Mouse (Mus musculus): ENCODE results near the gene Mrgpra6. TPM values are rescaled to one million over a fixed set of nuclear protein-coding genes. Genes with fewer than 3 reads are reported as not detected.
A peak's percentile ranks its signal among the peaks of the same experiment; 100 is the strongest.

Gene Mrgpra6
- polyA plus RNA-seq, 1 experiment from 2014 or later: not detected

DNA sequence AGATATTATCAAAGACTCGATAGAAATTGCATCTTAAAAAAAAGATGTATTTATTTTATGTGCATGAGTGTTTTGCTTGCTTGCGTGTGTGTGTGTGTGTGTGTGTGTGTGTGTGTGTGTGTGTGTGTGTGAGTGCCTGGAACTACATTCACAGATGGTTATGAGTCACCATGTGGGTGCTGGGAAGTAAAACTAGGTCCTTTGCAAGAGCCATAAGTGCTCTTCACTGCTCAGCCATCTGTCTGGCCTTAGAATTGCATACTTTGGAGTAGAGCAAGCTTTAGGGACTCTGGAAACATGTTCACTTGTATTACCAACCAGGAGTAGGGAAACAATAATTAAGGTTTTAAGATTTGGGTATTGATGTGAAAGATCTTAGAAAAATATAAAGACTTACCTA lies 48.9 kb downstream of the Mrgpra6 start:
- no peak overlapping the region for H3K4me3 ChIP-seq (ENCODE audit: low read depth, low read length)
- H3K36me3 ChIP-seq (ENCODE audit: control insufficient read depth, insufficient read depth, low read length): no peaks in the 10 kb centered on the region
- H3K9ac ChIP-seq (ENCODE audit: low read depth, low read length): no peak overlapping the region
- WGBS: 93% methylated on average over 2 of the region's 2 CpGs
- no peak overlapping the region for H3K4me2 ChIP-seq (ENCODE audit: low read length)
- H3K27me3 ChIP-seq (ENCODE audit: control insufficient read depth, insufficient read depth, low read depth, low read length): no peaks in the 10 kb centered on the region
- no peak for ATAC-seq
- H3K4me1 ChIP-seq (ENCODE audit: control insufficient read depth, insufficient read depth, low read length): no peaks in the 10 kb centered on the region
- H3K9me3 ChIP-seq (replicated peaks; ENCODE audit: control insufficient read depth, low read length, poor library complexity, severe bottlenecking): no peaks in the 10 kb centered on the region
- H3K27ac ChIP-seq (ENCODE audit: low read length): no peak overlapping the region

DNA sequence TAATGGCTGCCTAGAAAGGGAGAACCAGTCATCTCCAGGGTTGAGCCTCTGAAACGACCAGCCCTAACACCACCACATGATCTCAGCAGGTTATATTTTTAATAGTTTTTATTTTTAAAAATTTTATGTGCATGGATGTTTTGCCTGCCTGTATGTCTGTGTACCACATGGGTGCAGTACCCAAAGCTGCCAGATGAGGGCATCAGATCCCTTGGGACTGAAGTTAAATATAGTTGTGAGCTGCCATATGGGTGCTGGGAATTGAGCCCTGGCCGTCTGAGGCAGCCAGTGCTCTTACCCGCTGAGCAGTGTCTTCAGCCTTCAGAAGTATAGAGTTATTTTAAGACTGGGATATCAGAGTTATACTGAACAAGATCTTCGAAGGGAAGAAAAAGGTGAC lies 49.3 kb downstream of the Mrgpra6 start:
- H3K4me1 ChIP-seq (ENCODE audit: control insufficient read depth, insufficient read depth, low read length): no peaks in the 10 kb centered on the region
- H3K9me3 ChIP-seq (replicated peaks; ENCODE audit: control insufficient read depth, low read length, poor library complexity, severe bottlenecking): no peaks in the 10 kb centered on the region
- H3K4me3 ChIP-seq (ENCODE audit: low read depth, low read length): no peak overlapping the region
- no peak overlapping the region for H3K4me2 ChIP-seq (ENCODE audit: low read length)
- H3K36me3 ChIP-seq (ENCODE audit: control insufficient read depth, insufficient read depth, low read length): no peaks in the 10 kb centered on the region
- no peak overlapping the region for H3K27ac ChIP-seq (ENCODE audit: low read length)
- ATAC-seq: no peak
- H3K9ac ChIP-seq (ENCODE audit: low read depth, low read length): no peak overlapping the region
- H3K27me3 ChIP-seq (ENCODE audit: control insufficient read depth, insufficient read depth, low read depth, low read length): no peaks in the 10 kb centered on the region
- 91% methylated on average over 4 of the region's 4 CpGs for WGBS

DNA sequence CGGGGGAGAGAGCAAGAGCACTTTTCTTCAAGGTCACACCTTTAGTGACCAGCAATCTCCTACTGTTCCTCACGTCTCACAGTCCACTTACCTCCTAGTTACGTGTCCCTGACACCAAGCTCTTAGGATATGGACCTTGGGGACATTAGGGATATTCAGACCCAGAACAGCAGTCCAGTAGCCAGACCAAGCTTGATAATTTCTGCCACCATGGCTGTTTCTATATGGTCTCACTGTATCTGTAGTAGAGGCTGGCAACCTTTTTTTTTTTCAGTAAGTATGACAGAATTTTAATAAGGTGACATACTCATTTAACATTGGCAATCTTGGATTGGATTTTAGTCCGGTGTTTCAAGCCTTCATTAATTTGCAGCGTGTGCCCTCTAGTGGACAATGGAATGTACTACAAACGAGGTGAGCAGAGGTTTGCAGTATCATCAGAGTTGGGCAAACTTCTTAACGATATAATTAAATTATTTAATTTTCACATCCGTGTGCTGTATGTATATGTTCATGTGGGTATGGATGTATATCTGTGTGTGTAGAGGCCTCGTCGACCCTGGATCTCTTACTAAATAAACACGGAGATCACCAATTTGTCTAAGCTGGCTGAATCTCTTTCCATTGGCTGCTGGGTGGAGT lies 54.2 kb downstream of the Mrgpra6 start:
- Histone ChIP-seq H3K9me3 (replicated peaks; ENCODE audit: control insufficient read depth, low read length, poor library complexity, severe bottlenecking) (no peaks in the 10 kb centered on the region), H3K4me1 (ENCODE audit: control insufficient read depth, insufficient read depth, low read length) (no peaks in the 10 kb centered on the region), H3K4me3 (ENCODE audit: low read depth, low read length) (no peak overlapping the region), H3K27me3 (ENCODE audit: control insufficient read depth, insufficient read depth, low read depth, low read length) (no peaks in the 10 kb centered on the region), H3K36me3 (ENCODE audit: control insufficient read depth, insufficient read depth, low read length) (no peaks in the 10 kb centered on the region), H3K27ac (ENCODE audit: low read length) (no peak overlapping the region), H3K4me2 (ENCODE audit: low read length) (peak overlapping the region; percentile 24; the same call in 1 of the 2 replicates), H3K9ac (ENCODE audit: low read depth, low read length) (no peak overlapping the region)
- 16% methylated on average over 11 of the region's 11 CpGs for WGBS
- peak; percentile 81; the same call in 1 of the 2 replicates for ATAC-seq

GRCm38 (mm10) chr7:47148298-47148697 lies 56.4 kb downstream of the Mrgpra6 start:
- no peaks in the 10 kb centered on the region for H3K4me1 ChIP-seq (ENCODE audit: control insufficient read depth, insufficient read depth, low read length)
- no peaks in the 10 kb centered on the region for H3K27me3 ChIP-seq (ENCODE audit: control insufficient read depth, insufficient read depth, low read depth, low read length)
- ATAC-seq: no peak
- no peak overlapping the region for H3K4me2 ChIP-seq (ENCODE audit: low read length)
- no peaks in the 10 kb centered on the region for H3K9me3 ChIP-seq (replicated peaks; ENCODE audit: control insufficient read depth, low read length, poor library complexity, severe bottlenecking)
- no peaks in the 10 kb centered on the region for H3K36me3 ChIP-seq (ENCODE audit: control insufficient read depth, insufficient read depth, low read length)
- no peak overlapping the region for H3K27ac ChIP-seq (ENCODE audit: low read length)
- no peak overlapping the region for H3K4me3 ChIP-seq (ENCODE audit: low read depth, low read length)
- WGBS: 89% methylated on average over 7 of the region's 7 CpGs
- no peak overlapping the region for H3K9ac ChIP-seq (ENCODE audit: low read depth, low read length)

GRCm38 (mm10) chr7:47146034-47146812 lies 58.5 kb downstream of the Mrgpra6 start:
- H3K4me2 ChIP-seq (ENCODE audit: low read length): no peak overlapping the region
- H3K27ac ChIP-seq (ENCODE audit: low read length): no peak overlapping the region
- no peak for ATAC-seq
- H3K4me3 ChIP-seq (ENCODE audit: low read depth, low read length): no peak overlapping the region
- WGBS: 67% methylated on average over 12 of the region's 12 CpGs
- H3K36me3 ChIP-seq (ENCODE audit: control insufficient read depth, insufficient read depth, low read length): no peaks in the 10 kb centered on the region
- H3K9me3 ChIP-seq (replicated peaks; ENCODE audit: control insufficient read depth, low read length, poor library complexity, severe bottlenecking): no peaks in the 10 kb centered on the region
- no peaks in the 10 kb centered on the region for H3K27me3 ChIP-seq (ENCODE audit: control insufficient read depth, insufficient read depth, low read depth, low read length)
- no peak overlapping the region for H3K9ac ChIP-seq (ENCODE audit: low read depth, low read length)
- H3K4me1 ChIP-seq (ENCODE audit: control insufficient read depth, insufficient read depth, low read length): no peaks in the 10 kb centered on the region

DNA sequence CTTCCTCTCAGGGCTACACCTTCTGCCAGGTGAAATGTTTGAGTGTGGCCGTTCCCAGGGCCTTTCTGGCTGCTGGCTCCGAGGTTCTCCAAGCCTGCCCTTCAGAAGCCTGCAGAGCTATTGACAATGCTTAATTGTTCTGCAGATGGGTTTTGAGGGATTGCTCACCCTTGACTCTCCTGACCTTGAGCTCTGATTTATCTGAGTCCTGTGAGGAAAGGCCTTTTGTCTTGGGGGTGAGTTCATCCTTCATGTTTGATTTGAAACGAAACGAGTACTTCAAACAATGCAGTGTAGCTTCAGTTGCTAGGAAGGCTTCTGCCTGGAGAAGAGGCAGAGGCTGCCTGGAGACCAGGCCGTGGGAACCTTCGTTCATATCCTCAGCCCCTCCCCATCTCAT lies 60.4 kb downstream of the Mrgpra6 start:
- no peak overlapping the region for H3K9ac ChIP-seq (ENCODE audit: low read depth, low read length)
- no peaks in the 10 kb centered on the region for H3K9me3 ChIP-seq (replicated peaks; ENCODE audit: control insufficient read depth, low read length, poor library complexity, severe bottlenecking)
- no peak overlapping the region for H3K27ac ChIP-seq (ENCODE audit: low read length)
- no peak for ATAC-seq
- no peaks in the 10 kb centered on the region for H3K36me3 ChIP-seq (ENCODE audit: control insufficient read depth, insufficient read depth, low read length)
- 46% methylated on average over 6 of the region's 6 CpGs for WGBS
- H3K4me2 ChIP-seq (ENCODE audit: low read length): no peak overlapping the region
- H3K4me1 ChIP-seq (ENCODE audit: control insufficient read depth, insufficient read depth, low read length): no peaks in the 10 kb centered on the region
- H3K4me3 ChIP-seq (ENCODE audit: low read depth, low read length): no peak overlapping the region
- no peaks in the 10 kb centered on the region for H3K27me3 ChIP-seq (ENCODE audit: control insufficient read depth, insufficient read depth, low read depth, low read length)

DNA sequence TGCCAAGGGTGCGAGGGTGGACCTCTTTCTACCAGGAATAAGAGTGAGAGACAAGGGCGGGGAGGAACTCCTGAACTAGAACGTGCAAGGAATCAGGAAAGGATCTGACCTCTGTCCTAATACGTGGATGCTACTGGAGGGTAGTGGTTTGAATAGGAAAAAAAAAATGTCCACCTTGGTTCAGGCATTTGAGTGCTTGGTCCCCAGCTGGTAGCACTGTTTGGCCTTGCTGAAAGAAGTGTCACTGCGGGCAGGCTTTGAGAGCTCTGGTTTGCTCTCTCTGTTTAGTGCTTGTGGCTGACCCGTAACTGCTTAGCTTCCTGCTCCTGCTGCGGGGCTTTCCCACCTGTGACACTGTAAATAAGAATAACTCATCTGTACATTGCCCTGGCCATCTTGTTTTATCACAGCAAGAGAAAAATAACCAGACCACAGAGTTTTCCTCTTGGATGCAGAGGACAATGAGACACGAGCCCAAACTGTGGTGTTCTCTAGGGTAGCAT lies 64.8 kb downstream of the Mrgpra6 start:
- ATAC-seq: no peak

More for the DNA sequence above, 64.8 kb downstream of the Mrgpra6 start:
- no peak overlapping the region for H3K4me2 ChIP-seq (ENCODE audit: low read length)
- no peaks in the 10 kb centered on the region for H3K36me3 ChIP-seq (ENCODE audit: control insufficient read depth, insufficient read depth, low read length)
- H3K9ac ChIP-seq (ENCODE audit: low read depth, low read length): no peak overlapping the region
- H3K4me1 ChIP-seq (ENCODE audit: control insufficient read depth, insufficient read depth, low read length): no peaks in the 10 kb centered on the region
- H3K27ac ChIP-seq (ENCODE audit: low read length): no peak overlapping the region
- 84% methylated on average over 8 of the region's 8 CpGs for WGBS
- H3K27me3 ChIP-seq (ENCODE audit: control insufficient read depth, insufficient read depth, low read depth, low read length): no peaks in the 10 kb centered on the region
- H3K4me3 ChIP-seq (ENCODE audit: low read depth, low read length): no peak overlapping the region
- H3K9me3 ChIP-seq (replicated peaks; ENCODE audit: control insufficient read depth, low read length, poor library complexity, severe bottlenecking): no peaks in the 10 kb centered on the region

All from midbrain, embryonic 16.5 days (tissue).